8 mouse cellular contexts compared by ENCODE assay signal in genomic region chr4:41274980-41275850, GRCm38 (mm10). TPM values are rescaled to one million over a fixed set of nuclear protein-coding genes. Genes with fewer than 3 reads are reported as not detected.
DNase-seq lines count a peak whose midpoint lies in the region; ATAC-seq lines count a peak whose summit lies in the region.

Gene Ubap2 (minus strand): TSS chr4:41275144.

- intact Hi-C loops in gastrocnemius, postnatal 14 days (cut with DNase I; ENCODE audit: low total_unique reads): loop anchor here (10.0 kb wide), 1 partner anchor 150 kb away; the partner anchor contains the start of gene Nol6
- intact Hi-C loops in left cerebral cortex, postnatal 10 days (cut with DNase I): no loop called here

- peak; percentile 97 to 99 for DNase-seq in adrenal gland, adult (ENCODE audit: inconsistent age in 2 of 2, low spot score in 1 of 2)
- peak; percentile 99 for DNase-seq in embryo, embryonic 10.5 days (ENCODE audit: low spot score)
- peak; percentile 96 for DNase-seq in gastrocnemius, postnatal 14 days
- DNase-seq in left cerebral cortex, postnatal 10 days (ENCODE audit: extremely low spot score in 1 of 2, low spot score in 2 of 2): peak; percentile 98
- DNase-seq in right cerebral cortex, postnatal 25 days: peak; percentile 96
- peak; percentile 92 to 96 for DNase-seq in urinary bladder, postnatal 4 days (ENCODE audit: low spot score in 2 of 2)

- ATAC-seq in inflammation-experienced regulatory T-cells, adult 6 months: peak; percentile 94
- peak; percentile 93 for ATAC-seq in megakaryocyte-erythroid progenitor cell, adult 5-6 weeks (replicated peaks; ENCODE audit: low FRiP score, low TSS enrichment, poor library complexity, severe bottlenecking)

RNA-seq across cellular contexts. Expression of gene Ubap2, which starts in this region (rescaled TPM):
- 10 to 100 TPM; 98.2 to 99.2 TPM for total RNA-seq in gastrocnemius, postnatal 14 days (2021)
- 10 to 100 TPM; 14.9 to 27.8 (median 18.4) TPM for polyA plus RNA-seq in inflammation-experienced regulatory T-cells, adult 6 months (2017; shearing (Covaris generic))
- total RNA-seq in left cerebral cortex, postnatal 10 days (2021): 10 to 100 TPM; 54.4 to 58.1 TPM
- 92.9 and 107 TPM in 2 replicates for total RNA-seq in megakaryocyte-erythroid progenitor cell, adult 5-6 weeks (2014; fragmentation: Nextera tagmentation)
- total RNA-seq in megakaryocyte-erythroid progenitor cell, adult 5-6 weeks (2017): 31.5 and 35.4 TPM in 2 replicates

Comparison
In these comparisons a context has a peak if more than half of its experiments do, and no peak if none do; other contexts are left out.
1. Peak in every context shown above with its lines: DNase-seq and ATAC-seq.